Mouse (Mus musculus): Measurements from ENCODE around the gene Gimap4.

Gimap4 gene

DNA sequence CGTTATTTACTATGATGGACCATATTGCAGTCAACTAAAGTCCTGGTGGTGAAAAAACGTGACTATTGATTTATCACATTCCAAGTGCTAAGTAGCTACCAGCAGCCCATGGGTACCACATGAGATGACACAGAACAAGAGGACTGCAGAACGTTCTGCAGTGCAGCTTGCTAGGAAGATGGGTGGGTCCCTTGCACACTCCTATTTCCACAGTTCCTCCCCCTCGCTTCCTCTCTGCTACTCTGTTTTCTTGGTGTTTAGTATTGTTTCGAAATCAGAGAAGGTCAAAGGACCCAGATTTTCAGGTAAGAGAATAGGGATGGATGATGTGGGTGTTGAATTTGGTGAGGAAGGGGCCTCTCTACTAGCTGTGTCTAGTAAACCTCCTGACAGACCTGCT lies at the start of gene Gimap4:
TSS of gene Gimap4 (plus strand) at position 231 of the 400 bp plus-strand sequence.
- no peak for DNase-seq (ENCODE audit: low spot score)

- no peak for DNase-seq (ENCODE audit: low spot score)
Observed at GRCm38 (mm10) chr6:48635105-48635504, 49.2 kb upstream of the Gimap4 start.

GRCm38 (mm10) chr6:48636515-48636914 lies 47.8 kb upstream of the Gimap4 start:
- DNase-seq (ENCODE audit: low spot score): no peak

GRCm38 (mm10) chr6:48637811-48638500 lies 46.4 kb upstream of the Gimap4 start:
- DNase-seq (ENCODE audit: low spot score): no peak

- no peak for DNase-seq (ENCODE audit: low spot score)
Observed at GRCm38 (mm10) chr6:48638553-48638952, 45.8 kb upstream of the Gimap4 start.

DNA sequence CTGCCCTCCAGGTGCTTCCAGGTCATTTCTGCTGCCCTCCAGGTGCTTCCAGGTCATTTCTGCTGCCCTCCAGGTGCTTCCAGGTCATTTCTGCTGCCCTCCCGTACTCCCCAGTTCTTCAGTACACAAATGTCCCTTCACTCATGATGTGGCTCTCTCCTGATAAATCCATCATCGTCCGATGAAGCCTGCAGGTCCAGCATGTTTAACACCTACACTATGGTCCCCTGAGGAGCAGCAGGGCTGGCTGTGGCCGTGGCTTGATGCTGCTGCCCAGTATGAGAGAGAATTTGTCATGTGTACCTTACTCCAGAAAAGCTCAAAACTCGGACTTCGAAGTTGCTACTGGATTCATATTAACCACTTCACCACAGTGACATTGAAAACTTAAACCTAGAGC lies 43.0 kb upstream of the Gimap4 start:
- DNase-seq (ENCODE audit: low spot score): no peak

DNA sequence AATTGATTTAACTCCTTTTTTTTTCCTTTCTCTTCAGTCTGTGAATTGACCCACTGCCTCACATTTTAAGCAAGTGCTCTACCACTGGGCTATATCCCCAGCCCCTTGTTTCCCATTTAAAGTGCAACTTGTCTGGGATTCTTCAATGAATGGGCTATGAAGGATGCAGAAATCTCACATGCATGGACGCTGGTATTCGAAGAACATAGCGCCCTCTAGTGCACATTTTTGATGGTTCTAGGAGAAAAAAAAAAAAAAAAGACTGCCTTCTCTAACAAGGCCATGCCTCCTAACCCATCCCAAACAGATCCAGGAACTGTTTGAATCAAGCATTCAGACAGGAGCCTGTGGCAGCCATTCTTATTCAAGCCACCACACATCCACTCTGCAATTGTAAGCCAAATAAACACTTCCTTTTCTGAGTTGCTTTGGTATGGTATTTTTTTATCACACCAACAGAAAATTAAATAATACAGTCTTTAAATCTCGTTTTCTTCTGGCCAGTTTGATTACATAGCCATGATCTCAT lies 41.5 kb upstream of the Gimap4 start:
- peak; percentile 83 for DNase-seq (ENCODE audit: low spot score)

DNA sequence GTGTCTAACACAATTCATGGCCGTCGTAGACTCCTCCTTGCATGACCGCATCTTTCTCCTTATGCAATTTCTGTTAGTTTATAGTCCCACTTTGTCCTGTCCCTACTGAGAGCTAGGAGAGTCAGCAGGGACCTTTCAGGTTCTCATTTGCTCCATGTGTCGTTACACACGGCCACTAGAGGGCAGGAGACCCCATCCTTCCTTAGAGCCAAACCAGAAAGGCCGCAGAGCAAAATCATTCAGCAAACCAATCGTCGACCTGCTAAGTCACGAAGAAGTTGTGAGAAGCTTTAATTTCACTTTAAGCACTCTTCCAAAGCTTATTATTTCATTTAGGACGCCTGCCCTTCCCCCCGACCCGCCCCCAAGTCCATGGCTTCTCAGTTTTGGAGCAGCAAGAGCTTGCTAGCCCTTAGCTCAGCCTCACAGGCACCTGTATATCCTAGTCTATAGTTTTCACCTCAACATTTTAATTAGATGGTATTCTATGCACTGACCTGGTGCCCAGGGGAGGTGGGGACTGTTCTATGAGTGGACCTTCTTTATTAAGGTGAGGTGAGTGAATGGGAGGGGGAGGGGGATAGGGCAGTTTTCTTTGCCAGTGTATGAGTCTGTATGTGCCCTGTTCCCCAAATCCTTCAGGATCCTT lies 38.6 kb upstream of the Gimap4 start:
- DNase-seq (ENCODE audit: low spot score): peak; percentile 61

GRCm38 (mm10) chr6:48646309-48646690 lies 38.0 kb upstream of the Gimap4 start:
- DNase-seq (ENCODE audit: low spot score): no peak

GRCm38 (mm10) chr6:48646995-48647394 lies 37.4 kb upstream of the Gimap4 start, which contains the start of gene Gimap8:
Gene Gimap8, plus strand, starts transcription at chr6:48647234.
- DNase-seq (ENCODE audit: low spot score): peak; percentile 13

- DNase-seq (ENCODE audit: low spot score): no peak
Observed at GRCm38 (mm10) chr6:48647611-48648010, 36.7 kb upstream of the Gimap4 start.

GRCm38 (mm10) chr6:48648779-48649178 lies 35.6 kb upstream of the Gimap4 start:
- DNase-seq (ENCODE audit: low spot score): no peak

DNA sequence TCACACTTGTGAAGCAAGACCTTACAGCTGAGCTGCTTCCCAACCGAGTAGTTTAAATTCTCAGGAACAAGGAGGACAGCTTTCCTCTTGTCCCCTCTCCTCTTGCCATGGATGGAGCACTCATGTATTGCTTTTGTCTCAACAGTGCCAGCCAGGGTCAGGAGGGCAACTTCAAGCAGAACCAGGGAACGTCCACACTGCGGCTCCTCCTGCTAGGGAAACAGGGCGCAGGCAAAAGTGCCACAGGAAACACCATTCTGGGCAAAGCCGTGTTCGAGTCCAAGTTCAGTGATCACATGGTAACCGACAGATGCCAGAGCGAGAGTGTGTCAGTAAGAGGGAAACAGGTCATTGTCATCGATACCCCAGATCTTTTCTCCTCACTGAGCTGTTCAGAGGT lies 34.3 kb upstream of the Gimap4 start:
- no peak for DNase-seq (ENCODE audit: low spot score)

GRCm38 (mm10) chr6:48658721-48659120 lies 25.6 kb upstream of the Gimap4 start:
- no peak for DNase-seq (ENCODE audit: low spot score)

- no peak for DNase-seq (ENCODE audit: low spot score)
Observed at GRCm38 (mm10) chr6:48664750-48665149, 19.6 kb upstream of the Gimap4 start.

DNA sequence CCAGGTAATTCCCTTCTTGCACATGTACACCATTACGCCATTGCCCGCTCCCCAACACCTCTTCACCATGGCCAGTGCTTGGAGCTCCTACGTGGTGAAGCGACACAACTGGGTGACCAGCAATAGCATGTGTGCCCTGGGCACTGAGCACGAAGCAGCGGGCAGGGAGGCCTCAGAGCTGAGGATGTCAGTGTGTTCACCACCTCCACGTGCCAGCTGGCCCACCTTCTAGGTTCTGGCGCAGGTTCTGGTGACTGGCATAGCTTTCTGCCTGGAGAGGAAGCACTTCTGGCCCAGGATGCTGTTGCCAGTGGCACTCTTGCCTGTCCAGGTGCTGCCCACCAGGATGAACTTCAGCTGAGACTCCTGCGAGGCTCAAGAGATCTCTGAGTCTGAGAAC lies 18.9 kb upstream of the Gimap4 start:
- no peak for DNase-seq (ENCODE audit: low spot score)

GRCm38 (mm10) chr6:48666159-48666586 lies 18.2 kb upstream of the Gimap4 start:
- DNase-seq (ENCODE audit: low spot score): no peak

- no peak for DNase-seq (ENCODE audit: low spot score)
Observed at GRCm38 (mm10) chr6:48668022-48668421, 16.3 kb upstream of the Gimap4 start.

- DNase-seq (ENCODE audit: low spot score): no peak
Observed at GRCm38 (mm10) chr6:48669446-48669969, 14.8 kb upstream of the Gimap4 start.

GRCm38 (mm10) chr6:48674291-48675058 lies 9.9 kb upstream of the Gimap4 start:
- no peak for DNase-seq (ENCODE audit: low spot score)

- no peak for DNase-seq (ENCODE audit: low spot score)
Observed at GRCm38 (mm10) chr6:48675400-48675930, 8.9 kb upstream of the Gimap4 start.

All from MN1 (cell line).